Mouse (Mus musculus) midbrain, embryonic 12.5 days (tissue): Measurements from ENCODE around the gene Agap1. TPM values are rescaled to one million over a fixed set of nuclear protein-coding genes. Genes with fewer than 3 reads are reported as not detected.
A peak's percentile ranks its signal among the peaks of the same experiment; 100 is the strongest.

ENCODE experiments used
- ATAC-seq: fragments of 200-750 bp; cut with Nextera tagmentation; 2 replicates; pipeline ENCODE4 v1.8.0; 2017; ENCODE audit warnings: low read depth, moderate TSS enrichment, moderate library complexity; ENCODE audit not compliant: low FRiP score
- H3K27ac ChIP-seq: fragments of 300-500 bp; sonication (generic); replicated peaks from 2 replicates; pipeline ENCODE4 v1.5.1; 2016; ENCODE audit warnings: mild to moderate bottlenecking
- H3K27me3 ChIP-seq: fragments of 300-500 bp; sonication (generic); 2 replicates; pipeline ENCODE4 v1.6.1; 2016; ENCODE audit warnings: mild to moderate bottlenecking
- H3K36me3 ChIP-seq: fragments of 300-500 bp; sonication (generic); 2 replicates; pipeline ENCODE4 v1.6.1; 2016
- H3K4me1 ChIP-seq: fragments of 300-500 bp; sonication (generic); 2 replicates; pipeline ENCODE4 v1.6.1; 2016
- H3K4me2 ChIP-seq: fragments of 300-500 bp; sonication (generic); replicated peaks from 2 replicates; pipeline ENCODE4 v1.6.1; 2016; ENCODE audit warnings: mild to moderate bottlenecking, moderate library complexity
- H3K4me3 ChIP-seq: fragments of 300-500 bp; sonication (generic); 2 replicates; pipeline ENCODE4 v1.5.1; 2016; ENCODE audit warnings: mild to moderate bottlenecking
- H3K9ac ChIP-seq: fragments of 300-500 bp; sonication (generic); replicated peaks from 2 replicates; pipeline ENCODE4 v1.6.1; 2016; ENCODE audit warnings: mild to moderate bottlenecking, moderate library complexity
- H3K9me3 ChIP-seq: fragments of 300-500 bp; sonication (generic); 2 replicates; pipeline ENCODE4 v1.6.1; 2016; ENCODE audit warnings: mild to moderate bottlenecking
- WGBS: fragments of 180-500 bp; shearing (Covaris S2); methylation state at CpG from one replicate; pipeline ENCODE4 v1.1.7; 2016; 5-methylcytosine and 5-hydroxymethylcytosine counted together
- polyA plus RNA-seq: library from polyadenylated mRNA; unstranded; fragments of >200 nt; fragmentation: Nextera tagmentation; extraction: Ambion mirVana; gene quantifications from 2 replicates; pipeline ENCODE4 v1.2.1, GENCODE M21; 2016

Gene Agap1
- polyA plus RNA-seq, 1 experiment from 2014 or later = 61.9 TPM

GRCm38 (mm10) chr1:89717100-89717499 lies 262.5 kb downstream of the Agap1 start:
- Histone ChIP-seq H3K36me3 (peaks cover 5% of the 10 kb centered on the region; the same call in 1 of the 2 replicates), H3K4me1 (peaks cover 43% of the 10 kb centered on the region), H3K27me3 (no peaks in the 10 kb centered on the region), H3K4me2 (no peak overlapping the region), H3K9me3 (no peaks in the 10 kb centered on the region), H3K4me3 (no peak overlapping the region), H3K9ac (no peak overlapping the region), H3K27ac (no peak overlapping the region)
- no peak for ATAC-seq
- 88% methylated on average over 4 of the region's 4 CpGs for WGBS

- 66% methylated on average over 7 of the region's 7 CpGs for WGBS
- no peak overlapping the region for H3K4me3 ChIP-seq
- H3K4me1 ChIP-seq = peaks cover 41% of the 10 kb centered on the region
- no peaks in the 10 kb centered on the region for H3K9me3 ChIP-seq
- H3K4me2 ChIP-seq = no peak overlapping the region
- H3K9ac ChIP-seq = no peak overlapping the region
- H3K36me3 ChIP-seq = no peaks in the 10 kb centered on the region
- no peak for ATAC-seq
- no peaks in the 10 kb centered on the region for H3K27me3 ChIP-seq
- 0 out of 2 replicates have a peak overlapping the region, but pooled peaks have one; percentile 25 for H3K27ac ChIP-seq
Observed at GRCm38 (mm10) chr1:89718782-89719403, 264.3 kb downstream of the Agap1 start.

- Histone ChIP-seq H3K27me3 (no peaks in the 10 kb centered on the region), H3K4me2 (no peak overlapping the region), H3K4me3 (no peak overlapping the region), H3K36me3 (peaks cover 19% of the 10 kb centered on the region), H3K9ac (no peak overlapping the region), H3K27ac (0 out of 2 replicates have a peak overlapping the region, but pooled peaks have one; percentile 16), H3K4me1 (peaks cover 24% of the 10 kb centered on the region), H3K9me3 (no peaks in the 10 kb centered on the region)
- 21% methylated on average over 3 of the region's 3 CpGs for WGBS
- ATAC-seq = no peak
Observed at GRCm38 (mm10) chr1:89724141-89724540, 269.5 kb downstream of the Agap1 start.

- H3K9me3 ChIP-seq = no peaks in the 10 kb centered on the region
- peaks cover 20% of the 10 kb centered on the region for H3K36me3 ChIP-seq
- peaks cover 20% of the 10 kb centered on the region for H3K4me1 ChIP-seq
- H3K9ac ChIP-seq = no peak overlapping the region
- 78% methylated on average over 6 of the region's 6 CpGs for WGBS
- 0 out of 2 replicates have a peak overlapping the region, but pooled peaks have one; percentile 16 for H3K27ac ChIP-seq
- H3K27me3 ChIP-seq = no peaks in the 10 kb centered on the region
- no peak overlapping the region for H3K4me2 ChIP-seq
- H3K4me3 ChIP-seq = no peak overlapping the region
- ATAC-seq = no peak
Observed at GRCm38 (mm10) chr1:89724555-89724954, 269.9 kb downstream of the Agap1 start.

- Histone ChIP-seq H3K36me3 (peaks cover 20% of the 10 kb centered on the region), H3K9ac (no peak overlapping the region), H3K9me3 (no peaks in the 10 kb centered on the region), H3K27ac (no peak overlapping the region), H3K4me1 (peaks cover 20% of the 10 kb centered on the region), H3K27me3 (no peaks in the 10 kb centered on the region), H3K4me2 (no peak overlapping the region), H3K4me3 (no peak overlapping the region)
- 71% methylated on average over 9 of the region's 9 CpGs for WGBS
- no peak for ATAC-seq
Observed at GRCm38 (mm10) chr1:89724957-89725356, 270.4 kb downstream of the Agap1 start.

GRCm38 (mm10) chr1:89728481-89728880 lies 273.9 kb downstream of the Agap1 start:
- no peak overlapping the region for H3K9ac ChIP-seq
- H3K4me1 ChIP-seq = peaks cover 16% of the 10 kb centered on the region
- no peak overlapping the region for H3K4me3 ChIP-seq
- no peak for ATAC-seq
- no peak overlapping the region for H3K4me2 ChIP-seq
- no peaks in the 10 kb centered on the region for H3K27me3 ChIP-seq
- 98% methylated on average over 6 of the region's 6 CpGs for WGBS
- H3K27ac ChIP-seq = no peak overlapping the region
- peaks cover 26% of the 10 kb centered on the region for H3K36me3 ChIP-seq
- no peaks in the 10 kb centered on the region for H3K9me3 ChIP-seq

- H3K4me3 ChIP-seq = no peak overlapping the region
- H3K36me3 ChIP-seq = peaks cover 26% of the 10 kb centered on the region
- no peaks in the 10 kb centered on the region for H3K9me3 ChIP-seq
- WGBS = 89% methylated on average over 13 of the region's 13 CpGs
- ATAC-seq = no peak
- peaks cover 8% of the 10 kb centered on the region; the same call in 1 of the 2 replicates for H3K27me3 ChIP-seq
- no peak overlapping the region for H3K4me2 ChIP-seq
- no peak overlapping the region for H3K27ac ChIP-seq
- no peaks in the 10 kb centered on the region for H3K4me1 ChIP-seq
- no peak overlapping the region for H3K9ac ChIP-seq
Observed at GRCm38 (mm10) chr1:89730589-89731195, 276.1 kb downstream of the Agap1 start.

- Histone ChIP-seq H3K9me3 (no peaks in the 10 kb centered on the region), H3K4me3 (no peak overlapping the region), H3K4me1 (peaks cover 10% of the 10 kb centered on the region), H3K27ac (no peak overlapping the region), H3K9ac (no peak overlapping the region), H3K4me2 (no peak overlapping the region), H3K27me3 (peaks cover 14% of the 10 kb centered on the region; the same call in 1 of the 2 replicates), H3K36me3 (peaks cover 6% of the 10 kb centered on the region; the same call in 1 of the 2 replicates)
- 64% methylated on average over 9 of the region's 9 CpGs for WGBS
- no peak for ATAC-seq
Observed at GRCm38 (mm10) chr1:89734368-89734767, 279.8 kb downstream of the Agap1 start.

GRCm38 (mm10) chr1:89735146-89735545 lies 280.5 kb downstream of the Agap1 start:
- H3K27ac ChIP-seq = no peak overlapping the region
- no peak overlapping the region for H3K9ac ChIP-seq
- H3K4me2 ChIP-seq = no peak overlapping the region
- peaks cover 6% of the 10 kb centered on the region; the same call in 1 of the 2 replicates for H3K36me3 ChIP-seq
- no peak overlapping the region for H3K4me3 ChIP-seq
- H3K4me1 ChIP-seq = peaks cover 18% of the 10 kb centered on the region
- no peaks in the 10 kb centered on the region for H3K9me3 ChIP-seq
- WGBS = 97% methylated on average over 6 of the region's 6 CpGs
- no peak for ATAC-seq
- H3K27me3 ChIP-seq = peaks cover 14% of the 10 kb centered on the region; the same call in 1 of the 2 replicates

GRCm38 (mm10) chr1:89736021-89736420 lies 281.4 kb downstream of the Agap1 start:
- Histone ChIP-seq H3K27me3 (peaks cover 18% of the 10 kb centered on the region), H3K27ac (no peak overlapping the region), H3K4me2 (no peak overlapping the region), H3K9me3 (no peaks in the 10 kb centered on the region), H3K9ac (no peak overlapping the region), H3K4me3 (no peak overlapping the region), H3K4me1 (peaks cover 20% of the 10 kb centered on the region), H3K36me3 (peaks cover 6% of the 10 kb centered on the region; the same call in 1 of the 2 replicates)
- no peak for ATAC-seq
- 91% methylated on average over 6 of the region's 6 CpGs for WGBS

GRCm38 (mm10) chr1:89739067-89739774 lies 284.6 kb downstream of the Agap1 start:
- peak; percentile 69 for ATAC-seq
- Histone ChIP-seq H3K9me3 (no peaks in the 10 kb centered on the region), H3K4me2 (0 out of 2 replicates have a peak overlapping the region, but pooled peaks have one; percentile 5), H3K27me3 (peaks cover 45% of the 10 kb centered on the region), H3K36me3 (peaks cover 14% of the 10 kb centered on the region; the same call in 1 of the 2 replicates), H3K4me1 (peaks cover 20% of the 10 kb centered on the region), H3K27ac (peak overlapping the region; percentile 44), H3K4me3 (no peak overlapping the region), H3K9ac (no peak overlapping the region)
- 50% methylated on average over 17 of the region's 17 CpGs for WGBS

GRCm38 (mm10) chr1:89739775-89740099 lies 285.1 kb downstream of the Agap1 start:
- Histone ChIP-seq H3K9me3 (no peaks in the 10 kb centered on the region), H3K4me1 (peaks cover 20% of the 10 kb centered on the region), H3K27ac (peak overlapping the region; percentile 44; the same call in 1 of the 2 replicates), H3K4me3 (no peak overlapping the region), H3K4me2 (no peak overlapping the region), H3K27me3 (peaks cover 48% of the 10 kb centered on the region), H3K36me3 (peaks cover 18% of the 10 kb centered on the region; the same call in 1 of the 2 replicates), H3K9ac (no peak overlapping the region)
- peak; percentile 77 for ATAC-seq
- WGBS = 13% methylated on average over 3 of the region's 3 CpGs
